Mouse (Mus musculus): Measurements from ENCODE around the gene Vps4b. TPM values are rescaled to one million over a fixed set of nuclear protein-coding genes. Genes with fewer than 3 reads are reported as not detected.

Gene Vps4b
- polyA plus RNA-seq, 1 experiment = 21.4 TPM

DNA sequence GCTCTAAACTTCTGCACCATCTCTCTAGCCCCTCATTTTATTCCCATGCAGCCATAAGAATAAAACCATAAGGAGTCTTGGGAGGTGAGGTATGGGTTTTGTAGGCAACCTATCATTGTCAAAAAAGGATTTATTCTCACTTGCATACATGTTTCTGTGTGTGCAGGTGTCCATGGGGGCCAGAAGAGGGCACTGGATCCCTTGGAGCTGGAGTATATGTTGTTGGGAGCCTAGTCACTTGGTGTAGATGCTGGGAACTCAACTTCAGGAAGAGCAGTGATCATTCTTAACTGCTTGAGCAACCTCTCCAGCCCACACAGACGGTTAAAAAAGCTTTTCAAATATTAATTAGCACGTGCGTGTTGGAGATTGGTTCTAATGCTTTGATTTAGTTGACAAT lies 3.4 kb upstream of the Vps4b start:
- 90% methylated on average over 3 of the region's 3 CpGs for WGBS
- no peak overlapping the region for H3K27ac ChIP-seq (ENCODE audit: control insufficient read depth, insufficient read depth, low read length)
- no peak for TF ChIP-seq CTCF (IDR thresholded peaks at IDR 0.05; ENCODE audit: borderline replicate concordance, control insufficient read depth, extremely low read depth, insufficient read depth, low read length, poor library complexity)
- TF ChIP-seq POLR2A (IDR thresholded peaks at IDR 0.05; ENCODE audit: control insufficient read depth, extremely low read depth, insufficient read depth, low read length, poor library complexity) = no peak
- no peaks in the 10 kb centered on the region for H3K4me1 ChIP-seq (replicated peaks; ENCODE audit: control insufficient read depth, insufficient read depth, low read length)
- no peak for DNase-seq
- no peak overlapping the region for H3K4me3 ChIP-seq (ENCODE audit: control insufficient read depth, insufficient read depth, low read length)
- H3K27me3 ChIP-seq (ENCODE audit: control insufficient read depth, insufficient read depth, low read length) = no peaks in the 10 kb centered on the region
- no peaks in the 10 kb centered on the region for H3K36me3 ChIP-seq (ENCODE audit: control insufficient read depth, insufficient read depth, low read length)

DNA sequence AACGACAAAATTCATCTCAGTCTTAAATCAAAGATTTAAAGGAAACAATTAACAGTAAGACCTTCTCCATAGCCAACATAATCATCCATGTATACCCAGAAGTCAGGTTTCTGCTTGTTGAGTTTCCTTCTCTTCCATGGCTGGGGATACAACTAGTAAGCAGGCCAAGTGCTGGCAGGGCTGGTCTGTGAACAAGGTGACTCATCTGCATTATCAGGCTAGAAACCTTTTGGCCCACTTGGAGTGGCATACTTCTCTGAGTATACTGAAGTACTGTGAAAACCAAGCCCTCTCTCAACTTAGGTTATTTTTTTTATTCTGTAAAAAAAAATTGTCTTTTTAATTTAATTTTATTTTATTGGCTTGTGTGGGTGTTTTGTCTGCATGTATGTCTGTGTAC lies 2.9 kb upstream of the Vps4b start:
- TF ChIP-seq CTCF (IDR thresholded peaks at IDR 0.05; ENCODE audit: borderline replicate concordance, control insufficient read depth, extremely low read depth, insufficient read depth, low read length, poor library complexity) (no peak), POLR2A (IDR thresholded peaks at IDR 0.05; ENCODE audit: control insufficient read depth, extremely low read depth, insufficient read depth, low read length, poor library complexity) (no peak)
- H3K27ac ChIP-seq (ENCODE audit: control insufficient read depth, insufficient read depth, low read length) = no peak overlapping the region
- no peak for DNase-seq
- no peaks in the 10 kb centered on the region for H3K27me3 ChIP-seq (ENCODE audit: control insufficient read depth, insufficient read depth, low read length)
- no peaks in the 10 kb centered on the region for H3K36me3 ChIP-seq (ENCODE audit: control insufficient read depth, insufficient read depth, low read length)
- H3K4me1 ChIP-seq (replicated peaks; ENCODE audit: control insufficient read depth, insufficient read depth, low read length) = no peaks in the 10 kb centered on the region
- 67% methylated on average over 1 of the region's 1 CpGs for WGBS
- H3K4me3 ChIP-seq (ENCODE audit: control insufficient read depth, insufficient read depth, low read length) = no peak overlapping the region

DNA sequence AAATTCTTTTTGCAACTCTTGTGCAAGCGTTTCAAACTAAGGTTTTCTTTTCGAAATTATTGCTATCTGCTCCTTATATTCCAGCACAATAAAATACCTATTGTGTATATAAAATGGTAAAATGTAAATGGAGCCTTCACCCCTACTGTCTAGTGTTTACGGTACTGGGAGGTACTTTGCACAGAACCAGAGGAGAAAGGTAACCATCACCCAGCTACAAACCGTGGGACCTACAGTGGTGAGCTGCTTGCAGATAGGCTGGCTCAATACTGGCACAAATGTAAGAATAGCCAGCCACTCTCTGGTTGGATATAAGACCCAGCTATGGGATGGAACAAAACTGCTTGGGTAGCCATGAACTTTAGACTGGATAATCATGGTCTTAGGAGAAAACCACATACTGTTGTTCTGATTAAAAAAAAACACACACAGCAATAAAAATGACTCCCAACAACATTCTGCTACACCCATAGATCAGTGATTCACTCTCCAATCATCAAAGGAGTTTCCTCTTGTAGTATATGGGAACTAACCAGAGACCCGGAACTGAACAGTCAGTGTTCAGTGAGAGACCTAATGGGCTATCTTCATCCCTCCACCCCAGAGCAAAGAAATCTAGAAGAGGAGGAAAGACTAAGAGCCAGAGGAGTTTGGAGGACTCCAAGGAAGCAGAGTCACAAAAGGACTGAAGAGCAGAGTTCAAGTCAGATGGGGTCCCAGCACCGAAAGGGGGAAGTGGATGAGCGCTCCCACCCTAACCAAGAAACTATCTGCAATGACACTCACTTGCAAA lies 655 bp upstream of the Vps4b start:
- Histone ChIP-seq H3K4me1 (replicated peaks; ENCODE audit: control insufficient read depth, insufficient read depth, low read length) (no peaks in the 10 kb centered on the region), H3K27me3 (ENCODE audit: control insufficient read depth, insufficient read depth, low read length) (no peaks in the 10 kb centered on the region), H3K27ac (ENCODE audit: control insufficient read depth, insufficient read depth, low read length) (no peak overlapping the region), H3K4me3 (ENCODE audit: control insufficient read depth, insufficient read depth, low read length) (no peak overlapping the region), H3K36me3 (ENCODE audit: control insufficient read depth, insufficient read depth, low read length) (no peaks in the 10 kb centered on the region)
- WGBS = 62% methylated on average over 7 of the region's 7 CpGs
- no peak for DNase-seq
- no peak for TF ChIP-seq CTCF (IDR thresholded peaks at IDR 0.05; ENCODE audit: borderline replicate concordance, control insufficient read depth, extremely low read depth, insufficient read depth, low read length, poor library complexity)
- no peak for TF ChIP-seq POLR2A (IDR thresholded peaks at IDR 0.05; ENCODE audit: control insufficient read depth, extremely low read depth, insufficient read depth, low read length, poor library complexity)

DNA sequence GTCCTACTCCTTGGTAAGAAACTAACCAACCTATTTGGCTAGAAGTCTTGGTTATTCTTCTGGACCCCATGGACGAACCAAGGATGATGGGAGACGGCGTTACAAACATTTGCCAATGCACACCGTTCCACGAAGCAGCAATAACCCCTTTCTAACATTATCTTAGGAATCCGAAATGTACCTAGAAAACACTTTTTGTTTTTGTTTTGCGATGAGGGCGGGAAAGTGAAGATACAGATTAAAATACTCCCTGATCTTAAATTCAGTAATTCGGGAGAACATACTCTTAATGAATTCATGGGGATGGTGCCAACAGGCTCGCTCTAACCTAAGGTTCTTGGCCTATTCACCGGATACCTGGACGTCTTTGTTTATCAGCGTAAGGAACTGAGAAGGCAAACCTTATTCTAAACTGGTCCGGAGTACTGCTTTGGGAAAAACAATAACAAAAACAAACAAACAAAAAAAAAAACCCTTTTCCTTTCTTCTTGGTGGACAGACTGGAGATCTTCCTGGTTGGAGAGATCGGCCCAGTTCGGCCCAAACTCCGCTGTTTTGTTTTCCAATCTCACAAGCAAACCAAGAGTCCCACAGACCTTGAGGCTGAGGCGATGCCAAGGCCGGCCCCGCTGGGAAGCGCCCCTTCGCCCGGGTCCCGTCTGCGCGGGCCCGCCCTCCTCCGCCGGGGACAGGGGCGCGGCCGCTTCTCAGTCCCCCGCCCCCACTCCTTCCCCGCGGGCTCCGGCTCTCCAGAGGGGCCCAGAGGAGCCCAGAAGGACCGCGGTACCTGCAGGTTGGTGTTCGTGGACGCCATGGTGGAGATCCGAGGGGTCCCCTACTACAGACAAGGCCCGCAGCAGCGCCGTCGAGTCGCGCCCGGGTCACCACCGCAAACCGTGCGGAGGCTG lies 640 bp downstream of the Vps4b start:
- H3K36me3 ChIP-seq (ENCODE audit: control insufficient read depth, insufficient read depth, low read length) = no peaks in the 10 kb centered on the region
- no peaks in the 10 kb centered on the region for H3K27me3 ChIP-seq (ENCODE audit: control insufficient read depth, insufficient read depth, low read length)
- TF ChIP-seq CTCF (IDR thresholded peaks at IDR 0.05; ENCODE audit: borderline replicate concordance, control insufficient read depth, extremely low read depth, insufficient read depth, low read length, poor library complexity) = no peak
- TF ChIP-seq POLR2A (IDR thresholded peaks at IDR 0.05; ENCODE audit: control insufficient read depth, extremely low read depth, insufficient read depth, low read length, poor library complexity) = no peak
- 2% methylated on average over 51 of the region's 51 CpGs for WGBS
- peak overlapping the region; percentile 90 for H3K4me3 ChIP-seq (ENCODE audit: control insufficient read depth, insufficient read depth, low read length)
- DNase-seq = no peak
- H3K27ac ChIP-seq (ENCODE audit: control insufficient read depth, insufficient read depth, low read length) = peak overlapping the region; percentile 40; the same call in 1 of the 2 replicates
- no peaks in the 10 kb centered on the region for H3K4me1 ChIP-seq (replicated peaks; ENCODE audit: control insufficient read depth, insufficient read depth, low read length)

DNA sequence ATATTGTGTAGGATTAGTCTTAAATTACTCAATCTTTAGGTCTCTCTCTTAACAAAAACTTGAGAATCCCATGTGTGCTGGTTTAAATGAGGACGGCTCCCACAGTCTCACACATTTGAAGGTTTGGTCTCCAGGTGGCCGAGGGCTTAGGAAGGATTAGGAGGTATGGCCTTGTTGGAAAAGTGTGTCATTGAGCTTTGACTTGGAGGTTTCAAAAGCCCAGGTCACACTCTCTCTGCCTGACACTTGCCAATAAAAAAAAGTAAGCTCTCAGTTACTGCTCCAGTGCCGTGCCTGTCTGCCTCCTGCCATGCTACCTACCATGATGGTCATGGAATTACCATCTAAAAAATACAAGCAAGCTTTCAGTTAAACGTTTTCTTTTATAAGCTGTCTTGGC lies 21.6 kb downstream of the Vps4b start:
- Histone ChIP-seq H3K27me3 (ENCODE audit: control insufficient read depth, insufficient read depth, low read length) (no peaks in the 10 kb centered on the region), H3K4me1 (replicated peaks; ENCODE audit: control insufficient read depth, insufficient read depth, low read length) (no peaks in the 10 kb centered on the region), H3K4me3 (ENCODE audit: control insufficient read depth, insufficient read depth, low read length) (no peak overlapping the region), H3K27ac (ENCODE audit: control insufficient read depth, insufficient read depth, low read length) (no peak overlapping the region), H3K36me3 (ENCODE audit: control insufficient read depth, insufficient read depth, low read length) (peaks cover 75% of the 10 kb centered on the region)
- no peak for TF ChIP-seq CTCF (IDR thresholded peaks at IDR 0.05; ENCODE audit: borderline replicate concordance, control insufficient read depth, extremely low read depth, insufficient read depth, low read length, poor library complexity)
- no peak for TF ChIP-seq POLR2A (IDR thresholded peaks at IDR 0.05; ENCODE audit: control insufficient read depth, extremely low read depth, insufficient read depth, low read length, poor library complexity)
- DNase-seq = no peak
- 96% methylated on average over 4 of the region's 4 CpGs for WGBS

DNA sequence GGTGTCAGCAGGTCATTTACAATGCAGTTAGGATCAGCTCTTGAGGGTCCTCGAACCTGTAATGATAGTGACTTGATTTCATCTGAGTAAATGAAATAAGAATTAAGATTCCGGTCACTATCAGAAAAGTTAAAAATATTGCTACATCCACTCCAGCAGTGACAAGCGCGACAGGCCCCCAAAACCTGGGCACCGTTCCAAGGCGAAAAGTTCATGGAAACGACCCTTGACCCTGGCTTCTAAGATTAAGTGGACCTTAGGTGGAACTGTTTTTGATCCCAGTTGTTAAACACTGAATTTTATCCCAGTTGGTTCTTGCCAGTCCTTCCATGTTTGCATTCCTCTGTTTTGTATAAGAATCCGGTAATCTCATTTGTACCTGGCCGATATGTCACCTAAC lies 22.4 kb downstream of the Vps4b start:
- H3K27me3 ChIP-seq (ENCODE audit: control insufficient read depth, insufficient read depth, low read length) = no peaks in the 10 kb centered on the region
- H3K4me3 ChIP-seq (ENCODE audit: control insufficient read depth, insufficient read depth, low read length) = no peak overlapping the region
- 95% methylated on average over 9 of the region's 9 CpGs for WGBS
- no peak overlapping the region for H3K27ac ChIP-seq (ENCODE audit: control insufficient read depth, insufficient read depth, low read length)
- TF ChIP-seq POLR2A (IDR thresholded peaks at IDR 0.05; ENCODE audit: control insufficient read depth, extremely low read depth, insufficient read depth, low read length, poor library complexity) (no peak), CTCF (IDR thresholded peaks at IDR 0.05; ENCODE audit: borderline replicate concordance, control insufficient read depth, extremely low read depth, insufficient read depth, low read length, poor library complexity) (no peak)
- no peaks in the 10 kb centered on the region for H3K4me1 ChIP-seq (replicated peaks; ENCODE audit: control insufficient read depth, insufficient read depth, low read length)
- H3K36me3 ChIP-seq (ENCODE audit: control insufficient read depth, insufficient read depth, low read length) = peaks cover 69% of the 10 kb centered on the region
- DNase-seq = no peak

All from thymus, adult 2 months (tissue).